Mouse (Mus musculus) kidney, adult 2 months (tissue): ENCODE data around the gene Aamp.

Experiments used
- CTCF ChIP-seq: fragments of 200-500 bp; conservative IDR thresholded peaks from 2 replicates; pipeline ENCODE4 v1.5.1; 2011; ENCODE audit warnings: low read depth, mild to moderate bottlenecking, control low read depth, low read length, moderate library complexity, mixed read lengths; ENCODE audit not compliant: insufficient read depth, insufficient read length
- POLR2A ChIP-seq: fragments of 200-500 bp; IDR thresholded peaks from one replicate; pipeline ENCODE4 v1.6.1; 2011; ENCODE audit warnings: low read depth, low read length, control low read depth

- TF ChIP-seq POLR2A, result no peak
- no peak for TF ChIP-seq CTCF
Observed at GRCm38 (mm10) chr1:74302835-74303234, 18.3 kb upstream of the Aamp start.
